7 mouse cellular contexts compared by ENCODE assay signal in the genomic region with DNA sequence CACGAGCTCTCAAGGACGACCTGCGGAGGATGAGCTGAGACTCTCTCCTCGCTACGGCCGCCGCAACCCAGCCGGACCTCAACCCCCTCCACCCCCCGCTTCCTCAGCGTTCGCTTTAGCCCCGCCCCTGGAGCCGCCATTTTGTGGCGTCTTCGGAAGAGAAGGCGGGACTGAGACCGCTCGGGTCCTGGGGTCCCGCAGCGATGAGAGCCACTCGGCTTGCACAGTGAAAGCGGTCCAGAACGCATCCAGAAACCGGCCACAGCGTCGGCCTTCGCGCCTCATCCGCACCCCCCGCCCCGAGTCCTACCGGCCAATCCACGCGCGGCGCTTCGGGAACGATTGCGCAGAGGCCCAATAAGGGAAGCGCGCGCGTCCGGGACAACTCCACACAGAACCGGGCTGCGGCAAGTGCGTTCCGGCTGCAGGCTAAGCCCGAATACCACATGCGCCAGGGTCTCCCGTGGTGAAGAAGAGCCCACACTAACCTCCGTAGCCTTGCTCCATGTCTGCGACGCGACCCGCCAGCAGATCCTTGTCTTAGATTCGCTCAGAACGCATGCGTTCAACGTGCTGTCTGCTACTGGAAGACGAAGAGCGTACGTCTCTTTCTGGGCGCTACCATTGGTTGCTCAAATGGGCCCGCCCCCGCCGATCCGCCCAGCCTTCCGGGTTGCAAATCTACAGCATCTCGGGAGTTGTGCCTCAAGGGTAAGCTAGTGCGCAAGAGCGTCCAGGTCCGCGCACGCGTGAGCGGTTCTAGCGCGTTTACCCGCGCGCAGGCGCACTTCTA. TPM values are rescaled to one million over a fixed set of nuclear protein-coding genes. Genes with fewer than 3 reads are reported as not detected.
DNase-seq lines count a peak whose midpoint lies in the region; ATAC-seq lines count a peak whose summit lies in the region.

A gene (minus strand): TSS at position 642 of the 793 bp plus-strand sequence.

- H3K27me3 ChIP-seq in embryonic facial prominence, embryonic 12.5 days, result no peaks in the 10 kb centered on the region
- H3K27me3 ChIP-seq in limb, embryonic 11.5 days (ENCODE audit: control insufficient read depth, insufficient read depth, low read length), result no peaks in the 10 kb centered on the region
- H3K27me3 ChIP-seq in midbrain, embryonic 14.5 days (ENCODE audit: control insufficient read depth, insufficient read depth, low read length), result no peaks in the 10 kb centered on the region

- peak within 1 kb of the TSS; percentile 94 for H3K27ac ChIP-seq in embryonic facial prominence, embryonic 12.5 days
- H3K27ac ChIP-seq in limb, embryonic 11.5 days (replicated peaks; ENCODE audit: low read depth, low read length), result peak within 1 kb of the TSS; percentile 86
- H3K27ac ChIP-seq in midbrain, embryonic 14.5 days (replicated peaks; ENCODE audit: low read depth, low read length), result peak within 1 kb of the TSS; percentile 95

- H3K9ac ChIP-seq in embryonic facial prominence, embryonic 12.5 days, result peak within 1 kb of the TSS; percentile 86
- peak within 1 kb of the TSS; percentile 89 for H3K9ac ChIP-seq in limb, embryonic 11.5 days (ENCODE audit: low read length)
- peak within 1 kb of the TSS; percentile 82 for H3K9ac ChIP-seq in midbrain, embryonic 14.5 days (replicated peaks; ENCODE audit: low read length)

- no peaks in the 10 kb centered on the region for H3K9me3 ChIP-seq in embryonic facial prominence, embryonic 12.5 days
- no peaks in the 10 kb centered on the region for H3K9me3 ChIP-seq in limb, embryonic 11.5 days (ENCODE audit: control insufficient read depth, low read length)
- no peaks in the 10 kb centered on the region for H3K9me3 ChIP-seq in midbrain, embryonic 14.5 days (ENCODE audit: control insufficient read depth, low read length)

- WGBS in embryonic facial prominence, embryonic 12.5 days, result under 1% methylated on average over 82 of the region's 83 CpGs
- under 1% methylated on average over 83 of the region's 83 CpGs for WGBS in limb, embryonic 11.5 days
- under 1% methylated on average over 83 of the region's 83 CpGs for WGBS in midbrain, embryonic 14.5 days

- peak; percentile 97 for DNase-seq in adrenal gland, postnatal 25 days
- DNase-seq in heart, adult 11 months, result peak; percentile 100
- DNase-seq in kidney, adult 18-20 months, result peak; percentile 97
- peak; percentile 98 for DNase-seq in limb, embryonic 11.5 days (ENCODE audit: low spot score)
- DNase-seq in midbrain, embryonic 14.5 days, result peak; percentile 99
- peak; percentile 94 to 96 for DNase-seq in spleen, adult 18-20 months

- peaks cover 37% of the 10 kb centered on the region for H3K36me3 ChIP-seq in embryonic facial prominence, embryonic 12.5 days
- peaks cover 19% of the 10 kb centered on the region for H3K36me3 ChIP-seq in limb, embryonic 11.5 days (ENCODE audit: control insufficient read depth, insufficient read depth, low read length)
- peaks cover 30% of the 10 kb centered on the region for H3K36me3 ChIP-seq in midbrain, embryonic 14.5 days (ENCODE audit: control insufficient read depth, insufficient read depth, low read length)

- ATAC-seq in embryonic facial prominence, embryonic 12.5 days (ENCODE audit: insufficient number of reproducible peaks, insufficient read depth, low FRiP score, low TSS enrichment), result peak; percentile 99
- ATAC-seq in limb, embryonic 11.5 days (ENCODE audit: insufficient number of reproducible peaks, low FRiP score, low TSS enrichment, low read depth), result peak; percentile 98
- ATAC-seq in midbrain, embryonic 14.5 days (ENCODE audit: low FRiP score, low TSS enrichment), result peak; percentile 96

- H3K4me2 ChIP-seq in embryonic facial prominence, embryonic 12.5 days (replicated peaks), result peak within 1 kb of the TSS; percentile 89
- H3K4me2 ChIP-seq in limb, embryonic 11.5 days (ENCODE audit: low read depth, severe bottlenecking), result peak within 1 kb of the TSS; percentile 81
- peak within 1 kb of the TSS; percentile 69 for H3K4me2 ChIP-seq in midbrain, embryonic 14.5 days (ENCODE audit: low read length)

- peak within 1 kb of the TSS; percentile 78 for H3K4me3 ChIP-seq in embryonic facial prominence, embryonic 12.5 days
- H3K4me3 ChIP-seq in limb, embryonic 11.5 days (ENCODE audit: low read depth, low read length), result peak within 1 kb of the TSS; percentile 72
- H3K4me3 ChIP-seq in midbrain, embryonic 14.5 days (replicated peaks; ENCODE audit: low read depth, low read length), result peak within 1 kb of the TSS; percentile 89

- H3K4me1 ChIP-seq in embryonic facial prominence, embryonic 12.5 days, result peaks cover 18% of the 10 kb centered on the region
- peaks cover 9% of the 10 kb centered on the region for H3K4me1 ChIP-seq in limb, embryonic 11.5 days (ENCODE audit: control insufficient read depth, insufficient read depth, low read length)
- peaks cover 18% of the 10 kb centered on the region for H3K4me1 ChIP-seq in midbrain, embryonic 14.5 days (ENCODE audit: control insufficient read depth, insufficient read depth, low read length)

RNA-seq across cellular contexts. Expression of the gene that starts here (rescaled TPM):
- total RNA-seq in adrenal gland, postnatal 25 days (2021), result 85.2 and 89.0 TPM in 2 replicates
- 145 and 148 TPM in 2 replicates for polyA plus RNA-seq in embryonic facial prominence, embryonic 12.5 days (2016; fragmentation: Nextera tagmentation; extraction: Ambion mirVana)
- 62.7 and 66.2 TPM in 2 replicates for polyA plus RNA-seq in limb, embryonic 11.5 days (2014; fragmentation: Nextera tagmentation; extraction: Ambion mirVana)
- polyA plus RNA-seq in midbrain, embryonic 14.5 days (2014; fragmentation: Nextera tagmentation; extraction: Ambion mirVana), result 51.6 and 56.0 TPM in 2 replicates

Comparison
In these comparisons a context has a peak if more than half of its experiments do, and no peak if none do; other contexts are left out.
1. Peak in every context shown above with its lines: DNase-seq, ATAC-seq, H3K4me3 ChIP-seq and H3K27ac ChIP-seq.